Mouse (Mus musculus) CH12.LX (cell line): ENCODE results near the gene Adcy10.

Source experiments
- CHD2 ChIP-seq: IDR thresholded peaks from 2 replicates; pipeline ENCODE4 v1.6.1; 2011; ENCODE audit warnings: low read length, improper control_type of control experiment
- CTCF ChIP-seq, 2 experiments: IDR thresholded peaks in 1 of 2; conservative IDR thresholded peaks in 1 of 2; 2 replicates each; pipeline ENCODE4 v1.5.1; 2011 to 2012; ENCODE audit warnings: low read depth in 2 of 2, low read length in 2 of 2, improper control_type of control experiment in 1 of 2, inconsistent platforms in 1 of 2, mild to moderate bottlenecking in 1 of 2, moderate library complexity in 1 of 2
- ELF1 ChIP-seq: IDR thresholded peaks from 2 replicates; pipeline ENCODE4 v1.6.1; 2014; ENCODE audit warnings: low read depth, mild to moderate bottlenecking, inconsistent platforms, low read length, improper control_type of control experiment
- MAFK ChIP-seq: IDR thresholded peaks from 2 replicates; pipeline ENCODE4 v1.6.1; 2011; ENCODE audit warnings: low read length, improper control_type of control experiment; ENCODE audit not compliant: insufficient replicate concordance
- MAX ChIP-seq: IDR thresholded peaks from 2 replicates; pipeline ENCODE4 v1.6.1; 2011; ENCODE audit warnings: low read length, improper control_type of control experiment
- MAZ ChIP-seq: IDR thresholded peaks from 2 replicates; pipeline ENCODE4 v1.6.1; 2012; ENCODE audit warnings: low read depth, mild to moderate bottlenecking, inconsistent platforms, low read length, improper control_type of control experiment, moderate library complexity
- MEF2A ChIP-seq: IDR thresholded peaks from 2 replicates; pipeline ENCODE4 v1.6.1; 2014; ENCODE audit warnings: low read depth, mild to moderate bottlenecking, inconsistent platforms, low read length, improper control_type of control experiment, borderline replicate concordance
- POLR2A ChIP-seq: IDR thresholded peaks from 2 replicates; pipeline ENCODE4 v1.6.1; 2011; ENCODE audit warnings: low read depth, mild to moderate bottlenecking, improper control_type of control experiment, low read length
- POLR2AphosphoS2 ChIP-seq: IDR thresholded peaks from 2 replicates; pipeline ENCODE4 v1.6.1; 2011; ENCODE audit warnings: low read depth, low read length, improper control_type of control experiment
- ZC3H11A ChIP-seq: IDR thresholded peaks from 2 replicates; pipeline ENCODE4 v1.6.1; 2012; ENCODE audit warnings: low read depth, mild to moderate bottlenecking, inconsistent platforms, low read length, improper control_type of control experiment

DNA sequence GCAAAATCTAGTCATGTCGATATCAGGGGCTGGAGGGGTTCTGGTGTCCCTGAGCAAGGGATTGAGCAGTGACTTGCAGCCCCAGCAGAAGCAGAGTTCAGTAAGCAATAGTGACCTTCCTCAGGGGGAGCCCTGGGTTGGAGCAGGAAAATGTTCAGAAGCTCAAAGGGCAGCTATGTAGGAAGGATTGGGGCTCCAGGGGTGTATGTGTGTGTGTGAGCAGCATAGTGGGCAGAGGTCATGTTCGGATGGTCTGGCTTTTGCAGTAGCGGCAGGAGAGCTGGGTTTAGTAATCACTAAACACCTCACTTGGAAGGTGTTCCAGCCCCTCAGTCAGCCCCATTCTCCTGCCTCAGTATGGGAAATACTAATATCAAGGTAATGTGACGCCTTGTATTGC is 91.0 kb downstream of the Adcy10 start:
- TF ChIP-seq CTCF (conservative IDR thresholded peaks at IDR 0.05 in 1 of 2, IDR thresholded peaks at IDR 0.05 in 1 of 2; ENCODE audit: low read depth in 2 of 2, low read length in 2 of 2) (no peak), MAFK (no peak), POLR2AphosphoS2 (no peak), ELF1 (no peak), ZC3H11A (no peak), CHD2 (no peak), POLR2A (no peak), MEF2A (no peak), MAX (no peak), MAZ (no peak)
